Mouse (Mus musculus): ENCODE measurements at regions not wholly inside any gene's neighbourhood (a gene's known extent, or its start where the extent isn't known, plus 50 kb on each side); places are given as distances from the start of the nearest gene placed in this dataset.

DNA sequence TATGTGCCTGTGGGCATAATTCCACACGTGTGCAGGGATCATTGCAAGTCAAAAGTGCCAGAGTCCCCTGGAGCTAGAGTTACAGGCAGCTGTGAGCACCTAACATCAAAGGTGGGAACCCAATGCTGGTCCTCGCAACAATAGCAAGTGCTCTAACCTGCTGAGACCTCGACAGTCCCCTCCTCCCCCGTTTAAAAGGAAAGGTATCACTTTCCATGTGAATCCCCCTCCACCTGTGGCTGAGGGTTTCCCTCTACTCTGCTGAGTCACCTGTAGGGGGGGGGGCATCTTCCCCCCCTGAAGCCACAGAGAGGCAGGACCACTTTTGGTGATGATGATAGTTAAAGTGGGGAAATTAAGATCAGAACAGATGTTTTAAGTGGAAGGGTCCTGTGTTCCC is 133.4 kb upstream of the Foxn2 start:
- no peak for DNase-seq (ENCODE audit: low read depth)

DNA sequence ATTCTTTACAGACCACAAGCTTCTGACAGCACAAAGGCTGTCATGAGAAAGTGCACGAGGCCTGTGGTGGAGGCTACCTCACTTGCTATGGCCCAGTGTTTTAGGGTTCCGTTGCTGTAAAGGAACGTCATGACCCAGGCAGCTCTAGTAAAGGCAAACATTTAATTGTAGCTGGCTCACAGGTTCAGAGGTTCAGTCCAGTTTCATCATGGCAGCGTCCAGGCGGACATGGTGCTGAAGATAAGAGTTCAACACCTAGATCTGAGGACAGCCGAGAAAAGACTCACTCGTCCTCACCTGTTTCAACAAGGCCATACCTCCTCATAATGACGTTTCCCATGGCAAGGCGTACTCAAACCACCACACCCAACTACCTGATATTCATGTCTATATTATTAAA is 132.7 kb upstream of the Foxn2 start:
- DNase-seq (ENCODE audit: low read depth): no peak

DNA sequence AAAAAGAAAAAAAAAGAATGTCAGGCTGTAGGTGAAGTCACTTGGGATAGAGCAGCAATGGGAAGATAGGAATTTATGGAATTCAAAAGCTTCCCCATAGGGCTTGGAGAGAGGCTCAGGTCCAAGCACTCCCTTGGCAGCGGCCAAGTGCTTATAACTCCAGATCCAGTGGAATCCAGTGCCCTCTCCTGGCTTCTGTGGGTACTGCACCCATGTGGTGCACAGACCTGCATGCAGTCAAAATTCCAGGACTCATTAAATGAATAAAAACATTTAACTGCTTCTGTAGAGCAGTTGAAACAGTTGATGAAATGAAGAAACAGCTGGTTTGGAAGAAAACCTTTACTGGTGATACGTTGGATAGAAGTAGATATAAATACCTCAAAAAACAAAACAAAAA is 127.6 kb upstream of the Foxn2 start:
- no peak for DNase-seq (ENCODE audit: low read depth)

DNA sequence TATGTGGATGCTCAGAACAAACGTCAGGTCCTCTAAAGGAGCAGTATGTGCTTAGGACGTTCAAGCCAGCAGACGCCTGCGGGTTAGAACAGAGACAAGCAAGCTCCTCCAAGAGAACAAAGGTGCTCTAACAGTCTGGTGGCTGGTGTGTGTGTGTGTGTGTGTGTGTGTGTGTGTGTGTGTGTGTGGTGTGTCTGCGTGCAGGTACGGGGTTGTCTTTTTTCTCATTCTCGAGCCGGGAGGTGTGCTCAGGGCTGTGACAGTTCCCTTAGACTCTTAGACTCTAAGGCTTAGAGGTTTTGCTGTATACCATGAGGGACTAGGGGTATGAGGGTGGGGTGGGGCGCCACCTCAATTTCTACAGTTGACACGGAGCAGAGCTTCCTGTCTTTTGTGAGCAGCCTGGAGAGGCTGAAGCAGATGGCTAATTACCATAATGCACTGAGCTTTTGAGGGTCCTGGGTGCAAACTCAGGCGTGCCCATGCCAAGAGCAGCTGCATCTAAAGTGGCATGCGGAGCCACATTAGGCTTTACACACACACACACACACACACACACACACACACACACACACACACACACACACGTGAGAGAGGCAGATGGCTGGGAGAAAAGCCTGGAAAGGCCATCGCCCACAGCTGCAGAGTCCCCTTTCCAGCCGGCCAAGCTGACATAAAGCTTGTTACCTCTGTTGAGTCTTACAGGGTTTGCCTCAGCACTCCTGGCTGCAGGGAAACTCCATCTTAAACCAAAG is 124.1 kb upstream of the Foxn2 start:
- DNase-seq (ENCODE audit: low read depth): no peak

DNA sequence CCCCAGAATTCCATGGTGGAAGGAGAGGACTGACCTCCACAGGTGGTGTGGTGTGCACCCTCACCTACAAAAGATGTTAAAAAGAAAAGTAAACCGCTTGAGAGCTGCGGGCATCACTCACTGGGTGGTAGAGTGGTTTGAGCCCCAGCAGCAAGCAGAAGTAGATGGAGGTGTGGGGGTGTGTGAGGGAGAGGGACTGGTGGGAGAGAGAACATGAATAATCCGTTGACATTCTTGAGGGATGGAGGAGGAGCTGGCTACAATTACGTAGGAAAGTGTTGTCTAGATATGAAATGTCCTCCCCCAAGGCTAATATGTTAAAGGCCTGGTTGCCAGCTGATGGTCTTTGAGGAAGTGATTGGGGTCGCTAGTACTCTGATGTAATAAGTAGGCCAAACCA is 123.2 kb upstream of the Foxn2 start:
- DNase-seq (ENCODE audit: low read depth): no peak

DNA sequence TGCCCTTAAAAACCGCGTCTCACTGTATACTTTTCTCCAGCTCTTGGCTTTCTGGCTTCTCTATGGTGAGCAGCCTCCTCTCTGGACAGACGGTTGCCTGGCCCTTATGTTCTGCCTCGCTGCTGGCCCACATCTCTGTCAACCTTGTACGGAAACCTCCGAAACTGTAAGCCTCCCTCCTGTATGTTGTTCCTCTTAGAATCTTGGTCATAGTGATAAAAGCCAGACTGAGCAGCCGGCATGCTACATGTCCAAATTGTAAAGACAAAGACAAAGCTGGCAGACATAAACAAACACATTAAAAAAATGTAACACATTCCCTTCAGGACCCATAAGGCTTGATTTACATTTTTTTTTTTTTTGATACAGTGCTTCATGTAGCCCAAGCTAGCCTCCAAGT is 122.7 kb upstream of the Foxn2 start:
- no peak for DNase-seq (ENCODE audit: low read depth)

DNA sequence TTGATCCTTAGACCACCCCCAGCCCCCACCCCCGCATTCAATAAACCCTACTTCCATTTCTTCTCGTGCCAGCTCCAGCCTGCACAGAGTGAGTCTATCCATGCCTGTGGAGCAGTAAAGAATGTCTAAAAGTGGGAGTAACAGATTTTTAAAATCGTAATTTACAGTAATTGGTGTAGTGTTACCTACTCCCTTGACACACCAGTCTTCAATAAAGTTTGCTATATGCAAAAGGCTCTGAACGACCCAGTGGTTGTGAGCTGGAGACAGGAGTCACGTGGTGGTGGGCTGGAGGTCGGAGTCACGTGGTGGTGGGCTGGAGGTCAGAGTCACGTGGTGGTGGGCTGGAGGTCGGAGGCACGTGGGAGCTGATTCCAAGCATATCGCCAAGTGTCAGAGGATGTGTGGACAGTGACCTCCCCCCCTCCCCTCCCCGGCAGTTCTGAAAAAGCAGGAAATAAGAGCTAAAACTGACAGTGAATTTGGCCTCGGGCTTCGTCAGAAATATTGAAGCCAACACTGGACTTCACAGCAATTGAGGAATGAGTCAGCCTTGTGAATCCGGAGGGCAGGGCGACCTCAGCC is 122.2 kb upstream of the Foxn2 start:
- DNase-seq (ENCODE audit: low read depth): no peak

DNA sequence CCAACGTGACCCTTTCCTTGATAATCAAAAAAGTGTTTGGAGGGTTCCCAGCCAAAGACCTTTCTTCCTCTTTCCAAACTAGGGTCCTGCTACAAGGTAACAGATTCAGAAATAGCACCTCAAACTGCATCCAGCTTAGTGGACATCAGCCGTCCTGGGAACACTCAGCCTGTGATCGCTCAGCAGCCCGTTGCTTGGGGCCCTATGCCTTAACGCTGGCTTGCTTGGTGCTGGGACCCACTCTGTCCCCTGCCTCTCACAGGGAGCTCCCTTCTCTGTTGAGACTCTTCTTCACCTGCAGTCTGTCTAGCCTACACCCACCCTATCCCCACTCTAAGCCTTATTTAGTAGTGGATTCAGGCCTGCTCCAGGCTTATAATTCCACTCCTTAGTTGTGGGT is 121.6 kb upstream of the Foxn2 start:
- no peak for DNase-seq (ENCODE audit: low read depth)

DNA sequence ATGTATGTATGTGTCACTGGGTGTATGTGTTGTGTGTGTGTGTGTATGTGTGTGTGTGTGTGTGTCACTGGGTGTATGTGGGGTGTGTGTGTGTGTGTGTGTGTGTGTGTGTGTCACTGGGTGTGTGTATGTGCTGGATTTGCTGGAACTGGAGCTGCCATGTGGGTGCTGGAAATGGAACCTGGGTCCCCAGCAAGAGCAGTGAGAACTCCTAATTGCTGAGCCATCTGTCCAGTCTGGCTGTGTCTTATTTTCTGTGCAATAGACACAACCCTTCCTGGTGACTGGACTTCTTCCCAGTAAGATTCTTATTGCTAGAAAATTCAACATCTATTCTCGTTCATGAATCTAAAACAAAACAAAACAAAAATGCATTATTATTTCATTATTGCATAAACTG is 119.8 kb upstream of the Foxn2 start:
- no peak for DNase-seq (ENCODE audit: low read depth)

DNA sequence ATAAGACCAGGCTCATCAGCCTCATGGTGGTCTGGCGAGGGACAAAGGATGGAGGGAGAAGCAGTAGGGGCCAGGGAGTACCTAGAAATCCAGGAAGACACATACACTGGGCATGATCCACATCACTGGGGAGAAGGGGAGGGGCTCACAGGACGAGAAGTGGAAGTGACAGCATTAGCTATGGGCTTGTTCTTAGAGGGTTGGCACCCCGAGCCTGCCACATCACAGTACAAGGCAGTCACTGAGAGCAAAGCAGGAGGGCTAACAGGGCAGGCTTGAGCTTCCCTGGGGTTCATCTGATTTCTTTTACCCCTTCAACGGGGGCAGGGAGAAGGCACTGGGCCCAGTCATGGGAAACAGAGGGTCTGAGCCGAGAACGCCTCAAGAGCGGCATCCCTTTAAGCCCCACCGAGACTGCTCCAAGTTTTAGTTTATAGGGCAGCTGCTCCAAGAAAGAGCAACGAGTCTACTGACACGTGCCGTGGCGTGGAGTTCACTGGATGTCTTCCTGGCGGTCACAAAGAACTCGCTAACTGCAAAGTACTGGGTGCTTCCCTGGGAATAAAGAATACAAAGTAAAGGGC is 115.1 kb upstream of the Foxn2 start:
- DNase-seq (ENCODE audit: low read depth): no peak

DNA sequence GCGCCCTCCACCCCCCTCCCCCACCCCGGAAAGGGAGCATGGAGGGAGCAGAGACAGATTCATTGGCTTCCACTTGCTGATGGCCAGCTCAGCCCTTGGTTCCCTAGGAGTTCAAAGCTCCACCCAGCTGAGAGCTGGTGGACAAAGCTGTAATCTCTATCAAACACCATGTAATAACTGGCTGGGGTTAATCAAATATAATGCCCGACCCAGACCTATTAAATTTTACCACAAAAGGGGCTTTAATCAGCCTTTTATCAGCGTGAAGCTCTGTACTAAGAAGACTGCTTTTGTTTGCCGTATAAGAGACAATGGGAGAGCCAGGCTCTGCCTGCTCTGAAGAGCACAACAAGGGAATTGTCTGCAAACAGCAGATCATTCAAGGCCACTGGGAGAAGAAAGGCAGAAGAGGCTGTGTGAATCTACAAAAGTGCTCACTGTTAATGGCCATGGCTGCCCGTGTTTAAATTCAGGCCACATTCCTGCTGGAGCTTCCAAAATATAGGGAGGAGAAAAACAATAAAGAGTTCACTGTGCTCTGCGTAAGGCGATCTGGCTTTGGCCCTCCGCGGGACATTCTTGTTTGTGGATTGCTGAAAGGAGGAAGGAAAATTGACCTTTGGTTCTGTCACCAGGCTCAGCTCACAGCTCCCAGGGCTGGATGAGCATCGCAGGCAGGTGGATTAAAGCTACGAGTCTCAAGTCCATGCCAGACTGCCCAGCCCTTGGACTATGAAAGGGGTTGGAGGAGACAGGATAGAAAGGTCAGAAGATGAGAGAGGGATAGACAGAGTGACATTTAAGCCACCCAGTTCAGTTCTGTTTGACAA is 114.4 kb upstream of the Foxn2 start:
- DNase-seq (ENCODE audit: low read depth): no peak

DNA sequence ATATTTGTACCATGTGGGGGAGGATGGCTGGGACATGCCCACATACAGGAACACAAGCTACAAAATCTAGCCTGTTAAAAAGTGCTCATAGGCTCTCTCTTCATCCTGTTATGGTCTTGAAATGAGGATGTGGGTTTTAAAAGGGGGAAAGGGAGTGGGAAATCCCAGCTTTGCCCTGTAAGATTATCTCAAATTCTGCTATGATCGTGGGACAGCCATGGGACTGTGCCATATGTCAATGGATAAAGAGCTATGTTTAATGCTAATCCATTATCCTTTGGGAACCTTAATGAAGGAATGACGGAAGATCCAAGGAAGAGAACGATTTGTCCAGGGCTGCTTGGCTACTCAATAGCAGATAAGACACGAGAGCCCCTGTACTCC is 113.8 kb upstream of the Foxn2 start:
- DNase-seq (ENCODE audit: low read depth): no peak

DNA sequence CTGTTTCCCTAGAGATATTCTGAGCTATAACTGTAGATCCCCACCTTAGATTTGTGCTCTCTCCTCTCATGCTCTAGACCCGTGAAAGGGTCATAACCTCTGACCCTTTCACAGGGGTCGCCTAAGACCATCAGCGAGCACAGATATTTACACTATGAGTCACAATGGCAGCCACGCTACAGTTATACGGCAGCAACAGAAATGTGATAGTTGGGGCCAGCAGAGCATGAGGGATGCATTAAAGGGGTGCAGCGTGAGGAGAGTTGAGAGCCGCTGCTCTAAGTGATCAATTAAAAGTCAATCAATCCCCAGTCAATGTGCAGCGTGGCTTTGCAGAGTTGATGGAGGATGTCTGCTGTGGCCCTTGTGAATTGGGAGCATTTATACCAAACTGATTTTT is 112.7 kb upstream of the Foxn2 start:
- no peak for DNase-seq (ENCODE audit: low read depth)

DNA sequence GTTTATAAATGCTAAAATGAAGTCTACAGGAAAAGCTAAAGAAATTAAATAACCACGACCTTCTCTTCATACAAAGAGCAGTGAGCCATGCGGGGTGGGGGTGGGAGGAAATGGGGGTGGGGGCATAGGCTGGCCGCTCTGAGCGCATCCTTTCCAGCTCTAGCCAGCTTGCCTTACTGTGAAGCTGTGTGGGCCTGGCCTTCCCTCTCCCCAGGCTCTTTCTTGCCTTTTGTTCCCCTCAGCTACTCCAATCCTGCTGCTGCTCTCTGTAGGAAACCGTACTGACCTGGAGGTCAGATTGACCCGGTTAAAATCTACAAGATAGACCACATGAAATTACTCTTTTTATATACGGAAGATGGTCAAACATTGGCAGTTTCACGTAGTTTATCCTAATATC is 111.7 kb upstream of the Foxn2 start:
- DNase-seq (ENCODE audit: low read depth): no peak

DNA sequence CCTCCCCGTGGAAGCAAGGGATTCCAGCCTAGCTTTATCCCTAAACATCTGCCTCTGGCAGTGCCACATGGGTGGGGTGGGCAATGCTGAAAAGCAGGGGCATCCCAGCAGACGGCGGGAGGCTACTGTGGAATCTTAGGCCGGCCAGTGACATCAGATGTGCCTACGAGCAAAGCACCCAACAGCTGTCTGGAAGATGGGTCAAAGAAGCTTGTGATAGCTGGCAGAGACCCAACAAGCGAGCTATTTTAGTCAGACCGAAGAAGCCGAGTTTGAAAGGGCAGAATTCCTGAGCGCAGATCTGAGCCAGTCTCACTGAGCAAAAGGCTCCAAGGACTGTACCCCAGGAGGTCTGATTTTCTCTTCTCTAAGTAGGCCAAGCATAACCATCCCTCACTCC is 110.8 kb upstream of the Foxn2 start:
- DNase-seq (ENCODE audit: low read depth): no peak

DNA sequence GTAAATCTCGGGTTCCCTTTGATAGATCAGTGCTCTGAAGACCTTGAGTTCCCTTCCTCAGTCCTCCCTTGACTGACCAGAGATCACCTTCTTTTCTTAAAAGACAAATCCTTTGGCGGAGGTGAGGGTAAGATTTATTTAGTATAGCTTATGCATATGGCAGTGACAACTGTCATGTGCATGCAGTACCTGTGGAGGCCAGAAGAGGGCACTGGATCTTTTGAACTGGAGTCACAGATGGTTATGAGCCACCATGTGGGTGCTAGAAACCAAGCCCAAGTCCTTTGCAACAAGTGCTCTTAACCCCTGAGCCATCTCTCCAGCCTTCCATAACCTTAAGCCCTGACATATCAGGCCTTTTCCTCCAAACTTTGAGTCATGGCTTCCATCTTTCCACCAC is 110.4 kb upstream of the Foxn2 start:
- no peak for DNase-seq (ENCODE audit: low read depth)

DNA sequence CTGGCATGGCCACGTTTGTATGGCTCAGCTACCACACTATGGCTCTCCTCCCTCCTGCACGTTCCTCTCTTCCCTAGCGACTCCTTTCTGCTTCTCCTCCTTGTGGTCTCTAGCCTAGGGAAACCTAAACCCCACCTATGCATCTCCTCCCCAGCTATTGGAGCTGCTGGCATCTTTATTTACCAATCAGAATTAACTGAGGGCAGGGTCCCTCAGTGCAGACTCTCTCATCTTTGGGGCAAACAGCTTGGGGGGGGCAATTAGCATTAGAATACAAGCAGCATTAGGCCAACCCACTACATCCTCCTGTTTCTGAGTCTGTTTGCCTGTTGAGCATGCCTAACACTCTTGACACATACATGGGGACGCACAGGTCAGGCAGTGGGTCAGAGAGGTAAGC is 106.7 kb upstream of the Foxn2 start:
- DNase-seq (ENCODE audit: low read depth): no peak

DNA sequence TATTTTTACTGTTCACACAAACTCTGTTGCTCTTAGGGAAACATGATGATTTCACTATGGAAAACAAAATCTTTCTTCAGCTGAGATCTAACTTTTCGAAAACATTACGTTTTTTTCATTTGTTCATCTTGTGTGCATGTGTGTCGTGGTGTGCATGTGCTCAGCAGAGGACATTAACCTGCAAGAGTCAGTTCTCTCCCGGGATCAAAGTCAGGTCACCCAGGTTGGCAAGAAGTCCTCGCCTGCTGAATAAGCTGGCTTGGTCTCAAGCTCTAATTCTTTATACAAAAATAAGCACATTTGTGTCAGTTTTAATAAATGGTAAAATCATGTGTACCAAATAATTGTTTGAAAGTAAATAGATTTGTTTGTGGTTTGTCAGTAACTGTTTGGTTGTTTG is 105.2 kb upstream of the Foxn2 start:
- DNase-seq (ENCODE audit: low read depth): no peak

DNA sequence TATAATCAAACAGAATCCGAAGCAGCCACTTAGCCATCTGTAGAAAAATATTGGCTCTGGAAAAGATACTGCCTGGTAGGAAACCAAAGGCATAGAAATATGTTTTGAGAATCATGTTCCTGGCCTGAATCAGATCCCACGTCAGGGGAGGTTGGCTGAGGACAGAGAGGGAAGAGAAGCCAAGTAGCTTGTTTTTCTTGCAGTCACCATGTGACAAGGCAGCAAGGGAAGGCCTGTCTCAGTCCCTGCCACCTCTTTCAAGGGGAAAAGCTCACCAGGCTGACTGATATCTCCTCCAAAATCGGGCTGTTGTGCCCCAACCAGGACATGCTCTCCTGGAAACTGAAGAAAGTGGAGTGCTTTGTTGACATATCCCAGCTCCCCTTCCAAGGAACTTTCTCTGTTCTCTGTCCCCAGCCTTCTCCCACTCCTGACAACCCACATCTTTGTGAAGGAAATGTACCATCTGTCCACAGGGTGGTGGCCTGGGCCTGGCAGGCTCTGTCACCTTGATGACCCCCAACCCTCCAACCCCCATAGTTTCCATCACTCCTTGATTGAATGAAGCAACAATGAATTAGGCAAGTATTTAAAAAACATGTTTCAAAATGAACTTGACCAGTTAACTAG is 104.3 kb upstream of the Foxn2 start:
- DNase-seq (ENCODE audit: low read depth): peak; percentile 75

DNA sequence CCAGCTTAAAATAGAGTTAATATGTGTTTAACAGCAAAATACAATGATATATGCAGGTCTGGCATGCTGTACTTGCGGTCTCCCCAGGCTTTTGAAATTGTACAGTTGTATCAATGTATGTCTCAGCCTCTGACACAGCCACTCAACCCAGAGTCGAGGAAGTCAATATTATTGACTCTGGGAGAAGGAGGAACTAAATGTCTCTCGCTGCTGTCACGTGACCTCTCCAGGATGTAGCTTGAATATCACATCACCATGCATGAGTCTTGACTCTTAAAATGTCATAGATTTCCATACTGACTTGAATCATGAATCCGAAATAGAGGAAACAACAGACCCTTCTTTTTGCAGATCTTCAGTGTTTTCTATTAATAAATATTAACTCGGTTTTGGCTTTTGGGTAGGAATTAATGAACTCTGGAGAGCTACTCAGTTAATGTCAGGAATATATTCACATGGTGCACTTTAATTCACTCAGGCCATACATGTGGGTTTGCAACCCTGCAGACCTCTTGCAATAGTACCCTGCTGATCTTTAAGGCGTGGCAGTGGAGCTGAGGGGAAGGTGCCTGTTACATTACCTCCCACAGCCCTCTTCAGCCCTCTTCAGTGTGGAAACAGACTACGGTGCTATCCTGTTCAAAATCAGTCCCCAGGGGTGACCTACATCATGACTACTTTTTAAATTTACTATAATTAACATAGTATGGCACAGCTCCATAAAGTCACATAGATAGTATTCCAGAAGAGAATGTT is 102.7 kb upstream of the Foxn2 start:
- DNase-seq (ENCODE audit: low read depth): no peak

DNA sequence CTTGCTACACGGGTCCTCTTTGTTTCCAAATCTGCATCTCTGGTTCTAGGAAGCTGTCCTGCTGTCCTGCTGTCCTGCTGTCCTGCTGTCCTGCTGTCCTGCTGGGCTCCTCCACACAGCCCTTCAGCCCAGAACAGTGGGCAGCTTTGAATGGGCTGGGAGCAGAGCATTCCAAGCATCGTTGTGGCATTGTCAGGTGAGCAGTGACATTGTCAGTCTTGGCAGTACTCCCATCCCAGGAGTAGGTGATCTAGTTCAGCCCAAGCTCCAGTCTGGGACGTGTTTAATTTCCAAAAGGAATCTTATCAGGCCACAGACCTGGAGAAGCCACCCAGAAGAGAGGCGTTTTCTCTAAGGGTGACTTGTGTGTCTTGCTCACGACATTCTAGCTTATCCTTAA is 99.4 kb upstream of the Foxn2 start:
- no peak for DNase-seq (ENCODE audit: low read depth)

DNA sequence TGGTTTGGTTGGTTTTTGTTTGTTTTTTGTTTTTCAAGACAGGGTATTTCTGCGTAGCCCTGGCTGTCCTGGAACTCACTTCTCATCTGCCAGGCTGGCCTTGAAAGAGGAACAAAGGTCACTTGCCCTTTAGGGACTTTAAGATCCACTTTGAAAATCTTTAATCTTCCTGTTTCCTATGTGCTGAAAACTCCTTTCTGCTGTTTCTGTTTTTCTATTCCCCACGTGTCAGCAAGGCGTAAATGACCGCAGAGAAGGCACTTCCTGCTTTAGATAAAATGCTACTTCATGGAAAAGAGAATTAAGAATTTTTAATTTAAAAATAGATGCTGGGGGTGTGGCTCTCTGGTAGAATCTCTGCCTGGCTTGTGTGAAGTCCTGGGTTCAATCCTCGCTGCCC is 98.9 kb upstream of the Foxn2 start:
- no peak for DNase-seq (ENCODE audit: low read depth)

Data from fibroblast of lung, adult 2 months (primary cell).